In genomic region chr2:30756962-30757715, GRCm38 (mm10) we compare ENCODE assay signal across 12 mouse cellular contexts. TPM values are rescaled to one million over a fixed set of nuclear protein-coding genes. Genes with fewer than 3 reads are reported as not detected.
A peak's percentile ranks its signal among the peaks of the same experiment; 100 is the strongest.
DNase-seq lines count a peak whose midpoint lies in the region; ATAC-seq and TF ChIP-seq lines count a peak whose summit lies in the region.
"Had no signal": no experiment of that assay in that cellular context is flagged by ENCODE, and none has a peak within 500 bp of the region (broad histone marks: within the 10 kb centered on the region; RNA-seq: fewer than 3 reads in every experiment).

No protein-coding gene starts in this region.

- ATAC-seq in kidney, postnatal 0 days (replicated peaks; ENCODE audit: low FRiP score, low read depth), result no peak
- ATAC-seq in limb, embryonic 14.5 days (ENCODE audit: low FRiP score, low read depth), result no peak
- no peak for ATAC-seq in neural tube, embryonic 15.5 days (ENCODE audit: low FRiP score)
- no peak for ATAC-seq in erythroid progenitor cell, adult 5-6 weeks (replicated peaks; ENCODE audit: low FRiP score, poor library complexity, severe bottlenecking)

- no peaks in the 10 kb centered on the region for H3K9me3 ChIP-seq in kidney, postnatal 0 days (replicated peaks; ENCODE audit: low read length)
- no peaks in the 10 kb centered on the region for H3K9me3 ChIP-seq in limb, embryonic 14.5 days (ENCODE audit: control insufficient read depth, low read length)
- H3K9me3 ChIP-seq in neural tube, embryonic 15.5 days (replicated peaks), result no peaks in the 10 kb centered on the region

- no peak for DNase-seq in gastrocnemius, adult 2 months
- DNase-seq in gastrocnemius, adult 8-10 months (ENCODE audit: low spot score in 2 of 2), result no peak
- no peak for DNase-seq in kidney, postnatal 0 days (ENCODE audit: low spot score)
- DNase-seq in kidney, postnatal 4 days, result no peak
- DNase-seq in ZHBTc4 (ENCODE audit: low read depth, low spot score), result peak; percentile 75
- DNase-seq in limb, embryonic 14.5 days (ENCODE audit: low spot score), result no peak
- DNase-seq: adrenal gland, postnatal 14 days; embryo, embryonic 11 days; kidney, adult 8-10 months had no signal

- peak overlapping the region; percentile 86 for H3K27ac ChIP-seq in gastrocnemius, adult 2 months
- H3K27ac ChIP-seq in kidney, postnatal 0 days, result peak overlapping the region; percentile 97; the same call in 1 of the 2 replicates
- 0 out of 2 replicates have a peak overlapping the region, but pooled peaks have one; percentile 26 for H3K27ac ChIP-seq in limb, embryonic 14.5 days (replicated peaks; ENCODE audit: low read depth, low read length)
- H3K27ac ChIP-seq in neural tube, embryonic 15.5 days (replicated peaks), result no peak overlapping the region

- no peak overlapping the region for H3K4me3 ChIP-seq in gastrocnemius, adult 2 months
- no peak overlapping the region for H3K4me3 ChIP-seq in kidney, postnatal 0 days (replicated peaks; ENCODE audit: low read depth, low read length)
- H3K4me3 ChIP-seq in limb, embryonic 14.5 days (replicated peaks; ENCODE audit: low read length), result no peak overlapping the region
- no peak overlapping the region for H3K4me3 ChIP-seq in neural tube, embryonic 15.5 days (replicated peaks)

- H3K9ac ChIP-seq in kidney, postnatal 0 days (ENCODE audit: low read depth, low read length), result 0 out of 2 replicates have a peak overlapping the region, but pooled peaks have one; percentile 13
- H3K9ac ChIP-seq in limb, embryonic 14.5 days (ENCODE audit: low read depth, low read length, severe bottlenecking), result no peak overlapping the region
- H3K9ac ChIP-seq in neural tube, embryonic 15.5 days (replicated peaks), result no peak overlapping the region

- H3K27me3 ChIP-seq in kidney, postnatal 0 days (ENCODE audit: insufficient read depth, low read length), result no peaks in the 10 kb centered on the region
- no peaks in the 10 kb centered on the region for H3K27me3 ChIP-seq in limb, embryonic 14.5 days (ENCODE audit: control insufficient read depth, insufficient read depth, low read length)
- H3K27me3 ChIP-seq in neural tube, embryonic 15.5 days (replicated peaks), result no peaks in the 10 kb centered on the region

- TF ChIP-seq CTCF in gastrocnemius, adult 2 months (IDR thresholded peaks at IDR 0.05), result no peak
- TF ChIP-seq CTCF in kidney, postnatal 0 days (IDR thresholded peaks at IDR 0.05; ENCODE audit: low read depth), result no peak

- H3K4me1 ChIP-seq in kidney, postnatal 0 days (replicated peaks; ENCODE audit: insufficient read depth, low read length), result peaks cover 40% of the 10 kb centered on the region
- peaks cover 28% of the 10 kb centered on the region for H3K4me1 ChIP-seq in limb, embryonic 14.5 days (ENCODE audit: control insufficient read depth, insufficient read depth, low read length)
- peaks cover 30% of the 10 kb centered on the region for H3K4me1 ChIP-seq in neural tube, embryonic 15.5 days

- no peak for TF ChIP-seq POLR2A in limb, embryonic 14.5 days (IDR thresholded peaks at IDR 0.05; ENCODE audit: borderline replicate concordance, extremely low read depth, insufficient read depth, insufficient read length)

- no peaks in the 10 kb centered on the region for H3K36me3 ChIP-seq in kidney, postnatal 0 days (ENCODE audit: insufficient read depth, low read length)
- H3K36me3 ChIP-seq in limb, embryonic 14.5 days (ENCODE audit: control insufficient read depth, insufficient read depth, low read length), result no peaks in the 10 kb centered on the region
- H3K36me3 ChIP-seq in neural tube, embryonic 15.5 days, result no peaks in the 10 kb centered on the region

- intact Hi-C loops in gastrocnemius, adult 2 months (cut with DNase I), result no loop called here

- no peak overlapping the region for H3K4me2 ChIP-seq in kidney, postnatal 0 days (ENCODE audit: low read length)
- H3K4me2 ChIP-seq in limb, embryonic 14.5 days (replicated peaks; ENCODE audit: low read depth, low read length, severe bottlenecking), result no peak overlapping the region
- no peak overlapping the region for H3K4me2 ChIP-seq in neural tube, embryonic 15.5 days

- 77% methylated on average over 10 of the region's 10 CpGs for WGBS in kidney, postnatal 0 days
- 86% methylated on average over 10 of the region's 10 CpGs for WGBS in limb, embryonic 14.5 days
- WGBS in neural tube, embryonic 15.5 days, result 90% methylated on average over 10 of the region's 10 CpGs

RNA-seq across cellular contexts. Expression of gene 1700001O22Rik, which starts 46.3 kb away (rescaled TPM):
- total RNA-seq in gastrocnemius, adult 2 months (2021), result 10 to 100 TPM in 1 of 2 experiments, under 1 TPM in 1; 0.33 to 22.0 TPM
- 10 to 100 TPM in 2 of 4 experiments, 1 to 10 TPM in 1, under 1 TPM in 1; 0.80 to 25.5 (median 10.2) TPM for total RNA-seq in gastrocnemius, adult 8-10 months (2022)
- polyA plus RNA-seq in kidney, postnatal 0 days (2015; fragmentation: Nextera tagmentation; extraction: Ambion mirVana), result 4.6 TPM in 2 replicates
- 3.3 and 3.4 TPM in 2 replicates for polyA plus RNA-seq in limb, embryonic 14.5 days (2012; rRNA removed)
- polyA plus RNA-seq in limb, embryonic 14.5 days (2014; fragmentation: Nextera tagmentation; extraction: Ambion mirVana), result 2.7 and 3.4 TPM in 2 replicates
- polyA plus RNA-seq in neural tube, embryonic 15.5 days (2015; fragmentation: Nextera tagmentation; extraction: Ambion mirVana), result 1.5 and 2.2 TPM in 2 replicates
- total RNA-seq in erythroid progenitor cell, adult 5-6 weeks (2015; ENCODE audit: low replicate concordance), result not detected in 2 replicates
- total RNA-seq in erythroid progenitor cell, adult 5-6 weeks (2017; ENCODE audit: low replicate concordance), result not detected in 2 replicates
- total RNA-seq: liver, adult 2 months had no signal
- polyA plus RNA-seq: liver, adult 2 months had no signal

RNA-seq across cellular contexts. Expression of gene Ntmt1, which starts 50.5 kb away (rescaled TPM):
- 10 to 100 TPM; 14.3 to 15.6 TPM for total RNA-seq in gastrocnemius, adult 2 months (2021)
- total RNA-seq in gastrocnemius, adult 8-10 months (2022), result 10 to 100 TPM in 3 of 4 experiments, 1 to 10 TPM in 1; 9.7 to 14.5 (median 13.3) TPM
- polyA plus RNA-seq in kidney, postnatal 0 days (2015; fragmentation: Nextera tagmentation; extraction: Ambion mirVana), result 77.4 and 81.4 TPM in 2 replicates
- polyA plus RNA-seq in limb, embryonic 14.5 days (2012; rRNA removed), result 59.5 and 66.8 TPM in 2 replicates
- polyA plus RNA-seq in limb, embryonic 14.5 days (2014; fragmentation: Nextera tagmentation; extraction: Ambion mirVana), result 84.2 and 91.0 TPM in 2 replicates
- 92.6 and 107 TPM in 2 replicates for polyA plus RNA-seq in neural tube, embryonic 15.5 days (2015; fragmentation: Nextera tagmentation; extraction: Ambion mirVana)
- 1.7 and 2.2 TPM in 2 replicates for total RNA-seq in erythroid progenitor cell, adult 5-6 weeks (2015; ENCODE audit: low replicate concordance)
- total RNA-seq in erythroid progenitor cell, adult 5-6 weeks (2017; ENCODE audit: low replicate concordance), result 4.0 TPM in 1 of 2 replicates, not detected in the other
